Mouse (Mus musculus): ENCODE results near the gene Hras.

DNA sequence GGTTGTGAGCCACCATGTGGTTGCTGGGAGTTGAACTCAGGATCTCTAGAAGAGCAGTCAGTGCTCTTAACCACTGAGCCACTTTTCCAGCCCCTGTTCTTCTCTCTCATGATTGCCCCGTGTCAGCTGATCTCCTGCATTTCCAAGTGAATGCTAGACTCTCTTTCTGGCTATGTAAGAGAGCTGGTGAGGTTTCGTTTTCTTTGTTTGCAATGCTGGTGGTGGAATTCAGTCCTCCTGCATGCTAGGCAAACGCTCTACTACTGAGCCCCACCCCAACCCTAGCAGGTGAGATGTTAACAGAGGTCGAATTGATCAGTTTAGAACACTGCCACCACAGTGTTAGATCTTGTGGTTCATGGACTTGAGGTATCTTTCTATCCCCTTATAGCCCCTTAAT is 45.2 kb downstream of the Hras start:
- TF ChIP-seq CTCF (IDR thresholded peaks at IDR 0.05; ENCODE audit: borderline replicate concordance, control insufficient read depth, extremely low read depth, insufficient read depth, low read length, poor library complexity), result no peak
- no peak for TF ChIP-seq POLR2A (IDR thresholded peaks at IDR 0.05; ENCODE audit: control insufficient read depth, extremely low read depth, insufficient read depth, low read length, poor library complexity)
